Mouse (Mus musculus): ENCODE results near the gene A030014E15Rik. TPM values are rescaled to one million over a fixed set of nuclear protein-coding genes. Genes with fewer than 3 reads are reported as not detected.
"Not testable (repeated sequence)": the region's sequence is repeated elsewhere in the genome, so short reads cannot be mapped to it uniquely, and the experiment has no call there.

The A030014E15Rik gene
- polyA plus RNA-seq, 1 experiment from 2014 or later, result 1.5 TPM

DNA sequence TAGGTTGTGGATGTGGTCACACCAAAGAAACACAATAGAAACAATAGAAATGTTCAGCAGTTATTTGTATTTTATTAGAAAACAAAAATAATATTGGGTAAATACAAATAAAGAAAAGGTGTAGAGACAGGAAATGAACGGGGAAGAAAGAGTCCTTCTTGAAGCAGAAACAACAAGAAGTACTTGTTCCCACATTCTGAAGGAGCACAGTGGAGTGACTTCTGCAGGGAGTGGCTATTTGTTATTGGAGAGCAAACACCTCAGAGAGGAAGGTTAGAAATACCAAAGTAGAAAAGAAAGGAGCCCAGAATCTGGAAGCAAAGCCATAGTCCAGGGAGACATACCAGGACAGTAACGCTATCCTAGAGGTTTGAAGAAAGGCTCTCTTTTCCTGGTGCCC, 17.8 kb downstream of the A030014E15Rik start:
- H3K9me3 ChIP-seq (replicated peaks); ATAC-seq (ENCODE audit: insufficient number of reproducible peaks, low FRiP score, low TSS enrichment, low read depth); H3K9ac ChIP-seq; H3K27ac ChIP-seq (replicated peaks); H3K4me2 ChIP-seq (replicated peaks); H3K4me1 ChIP-seq; H3K4me3 ChIP-seq (replicated peaks); H3K27me3 ChIP-seq; H3K36me3 ChIP-seq: not testable (repeated sequence)
- 68% methylated on average over 1 of the region's 2 CpGs for WGBS

- not testable (repeated sequence) for H3K27ac ChIP-seq (replicated peaks); H3K4me1 ChIP-seq; ATAC-seq (ENCODE audit: insufficient number of reproducible peaks, low FRiP score, low TSS enrichment, low read depth); H3K9ac ChIP-seq; H3K4me2 ChIP-seq (replicated peaks); H3K9me3 ChIP-seq (replicated peaks); H3K4me3 ChIP-seq (replicated peaks); H3K36me3 ChIP-seq; H3K27me3 ChIP-seq
- no CpG with 5 or more reads among the region's 6 CpGs for WGBS
Observed at GRCm38 (mm10) chr1:82943295-82943694, 18.6 kb downstream of the A030014E15Rik start, which contains the start of gene A030003K21Rik. A030003K21Rik (minus strand) TSS chr1:82943388.

DNA sequence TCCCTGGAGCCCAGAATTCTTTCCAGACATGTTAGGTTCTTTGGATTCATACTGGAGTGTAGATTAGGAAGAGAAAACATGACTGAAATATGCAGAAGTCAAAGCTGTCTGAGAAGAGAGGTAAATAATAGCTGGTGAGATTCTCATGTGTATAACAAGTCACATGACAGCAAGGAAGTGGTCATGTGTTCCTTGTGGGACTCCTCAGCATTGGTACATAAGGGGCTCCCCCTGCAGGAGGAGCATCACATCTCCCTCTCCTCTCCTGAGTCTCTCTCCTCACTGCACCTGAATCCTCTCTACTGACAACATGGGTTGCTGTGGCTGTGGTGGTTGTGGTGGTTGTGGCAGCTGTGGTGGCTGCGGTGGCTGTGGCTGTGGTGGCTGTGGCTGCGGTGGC, 21.3 kb downstream of the A030014E15Rik start:
- not testable (repeated sequence) for ATAC-seq (ENCODE audit: insufficient number of reproducible peaks, low FRiP score, low TSS enrichment, low read depth); H3K4me2 ChIP-seq (replicated peaks); H3K9ac ChIP-seq; H3K36me3 ChIP-seq; H3K4me3 ChIP-seq (replicated peaks); H3K9me3 ChIP-seq (replicated peaks); H3K27me3 ChIP-seq; H3K27ac ChIP-seq (replicated peaks); H3K4me1 ChIP-seq
- 100% methylated on average over 2 of the region's 2 CpGs for WGBS

DNA sequence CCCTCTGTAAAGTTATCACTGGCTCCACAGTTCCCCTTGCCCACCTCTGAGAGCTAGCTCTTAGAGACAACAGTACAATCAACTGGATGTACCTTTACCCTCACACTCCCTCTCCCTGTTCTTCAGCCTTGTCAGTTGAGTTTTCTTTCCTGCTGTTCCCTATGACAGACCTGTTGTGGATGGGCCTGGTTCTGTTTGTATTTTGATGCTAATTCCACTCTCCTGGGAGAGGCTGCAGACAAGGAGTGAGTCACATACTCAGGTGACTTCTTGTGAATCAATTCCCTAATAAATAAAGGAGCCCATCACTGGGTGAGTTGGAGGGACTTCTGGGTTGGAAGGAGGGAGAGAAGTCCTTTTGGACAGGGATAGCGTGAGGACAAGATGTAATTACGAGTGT, 23.9 kb downstream of the A030014E15Rik start:
- H3K4me3 ChIP-seq (replicated peaks), result no peak overlapping the region
- H3K4me1 ChIP-seq, result no peaks in the 10 kb centered on the region
- 82% methylated on average over 2 of the region's 2 CpGs for WGBS
- H3K9me3 ChIP-seq (replicated peaks), result no peaks in the 10 kb centered on the region
- H3K27me3 ChIP-seq, result no peaks in the 10 kb centered on the region
- H3K27ac ChIP-seq (replicated peaks), result no peak overlapping the region
- H3K4me2 ChIP-seq (replicated peaks), result no peak overlapping the region
- no peak overlapping the region for H3K9ac ChIP-seq
- ATAC-seq (ENCODE audit: insufficient number of reproducible peaks, low FRiP score, low TSS enrichment, low read depth), result no peak
- no peaks in the 10 kb centered on the region for H3K36me3 ChIP-seq

DNA sequence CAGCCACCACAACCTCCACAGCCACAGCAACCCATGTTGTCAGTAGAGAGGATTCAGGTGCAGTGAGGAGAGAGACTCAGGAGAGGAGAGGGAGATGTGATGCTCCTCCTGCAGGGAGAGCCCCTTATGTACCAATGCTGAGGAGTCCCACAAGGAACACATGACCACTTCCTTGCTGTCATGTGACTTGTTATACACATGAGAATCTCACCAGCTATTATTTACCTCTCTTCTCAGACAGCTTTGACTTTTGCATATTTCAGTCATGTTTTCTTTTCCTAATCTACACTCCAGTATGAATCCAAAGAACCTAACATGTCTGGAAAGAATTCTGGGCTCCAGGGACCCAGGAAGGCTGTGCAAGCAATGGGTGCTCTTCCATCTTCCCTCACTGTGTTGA, 31.2 kb downstream of the A030014E15Rik start, which contains the start of gene Gm7544:
TSS of gene Gm7544 (minus strand) at position 101 of the 400 bp plus-strand sequence.
- not testable (repeated sequence) for ATAC-seq (ENCODE audit: insufficient number of reproducible peaks, low FRiP score, low TSS enrichment, low read depth); H3K36me3 ChIP-seq; H3K4me3 ChIP-seq (replicated peaks); H3K27ac ChIP-seq (replicated peaks); H3K4me1 ChIP-seq; H3K4me2 ChIP-seq (replicated peaks); H3K9ac ChIP-seq; H3K9me3 ChIP-seq (replicated peaks); H3K27me3 ChIP-seq

DNA sequence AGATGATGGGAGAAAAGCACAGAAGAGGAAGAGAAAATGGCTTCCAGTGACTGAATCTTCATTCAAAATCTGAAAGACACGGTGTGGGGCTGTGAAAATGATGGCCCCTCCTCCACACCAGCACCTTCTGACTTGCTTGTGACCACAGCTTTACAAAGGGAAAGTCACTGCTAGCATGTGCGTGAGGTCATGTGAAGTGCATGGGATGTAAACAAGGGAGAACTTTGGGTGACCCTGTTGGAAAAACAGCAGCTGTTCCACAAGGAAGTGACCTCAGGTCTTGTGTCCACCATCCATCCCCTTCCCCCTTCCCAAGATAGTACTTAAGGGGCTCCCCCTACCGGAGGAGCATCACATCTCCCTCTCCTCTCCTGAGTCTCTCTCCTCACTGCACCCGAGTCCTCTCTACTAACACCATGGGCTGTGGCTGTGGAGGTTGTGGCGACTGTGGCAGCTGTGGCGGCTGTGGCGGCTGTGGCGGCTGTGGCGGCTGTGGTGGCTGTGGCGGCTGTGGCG, 35.2 kb downstream of the A030014E15Rik start, which contains the start of gene Gm47955:
TSS of gene Gm47955 (plus strand) at position 417 of the 516 bp plus-strand sequence.
- 94% methylated on average over 11 of the region's 11 CpGs for WGBS

GRCm38 (mm10) chr1:82966413-82966812, 41.7 kb downstream of the A030014E15Rik start:
- WGBS, result 66% methylated on average over 3 of the region's 3 CpGs
- H3K36me3 ChIP-seq, result no peaks in the 10 kb centered on the region
- no peak overlapping the region for H3K27ac ChIP-seq (replicated peaks)
- no peak for ATAC-seq (ENCODE audit: insufficient number of reproducible peaks, low FRiP score, low TSS enrichment, low read depth)
- no peak overlapping the region for H3K4me2 ChIP-seq (replicated peaks)
- H3K4me3 ChIP-seq (replicated peaks), result no peak overlapping the region
- no peak overlapping the region for H3K9ac ChIP-seq
- H3K4me1 ChIP-seq, result no peaks in the 10 kb centered on the region
- H3K9me3 ChIP-seq (replicated peaks), result no peaks in the 10 kb centered on the region
- H3K27me3 ChIP-seq, result no peaks in the 10 kb centered on the region

More for the DNA sequence above, 35.2 kb downstream of the A030014E15Rik start, which contains the start of gene Gm47955:
- Histone ChIP-seq H3K4me2 (replicated peaks) (no peak within 1 kb of the TSS), H3K9ac (no peak within 1 kb of the TSS), H3K4me3 (replicated peaks) (no peak within 1 kb of the TSS), H3K27me3 (no peaks in the 10 kb centered on the region), H3K4me1 (no peaks in the 10 kb centered on the region), H3K36me3 (no peaks in the 10 kb centered on the region), H3K27ac (replicated peaks) (no peak within 1 kb of the TSS), H3K9me3 (replicated peaks) (no peaks in the 10 kb centered on the region)
- no peak for ATAC-seq (ENCODE audit: insufficient number of reproducible peaks, low FRiP score, low TSS enrichment, low read depth)

DNA sequence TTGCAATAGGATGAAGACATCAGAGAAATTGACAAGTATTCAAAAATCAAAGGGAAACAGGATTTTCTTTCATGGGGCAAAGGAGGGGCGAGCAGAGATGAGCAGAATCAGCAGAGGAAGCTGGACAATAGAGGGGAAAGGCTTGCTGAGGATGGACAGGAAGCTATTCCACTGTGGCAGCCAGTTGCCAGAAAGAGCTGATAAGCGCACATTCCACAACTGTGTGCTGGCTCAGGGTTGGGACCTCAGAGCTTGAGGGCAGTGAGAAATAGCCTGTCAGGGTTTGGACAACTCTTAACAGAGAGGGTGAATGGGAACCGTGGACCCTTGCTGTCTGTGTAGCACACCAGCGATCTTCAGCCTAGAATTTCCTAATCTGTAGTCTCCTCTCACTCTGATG, 47.3 kb downstream of the A030014E15Rik start:
- no peaks in the 10 kb centered on the region for H3K27me3 ChIP-seq
- H3K36me3 ChIP-seq, result no peaks in the 10 kb centered on the region
- no peak overlapping the region for H3K9ac ChIP-seq
- no peak for ATAC-seq (ENCODE audit: insufficient number of reproducible peaks, low FRiP score, low TSS enrichment, low read depth)
- WGBS, result 46% methylated on average over 4 of the region's 4 CpGs
- no peak overlapping the region for H3K4me2 ChIP-seq (replicated peaks)
- no peaks in the 10 kb centered on the region for H3K9me3 ChIP-seq (replicated peaks)
- no peak overlapping the region for H3K27ac ChIP-seq (replicated peaks)
- no peaks in the 10 kb centered on the region for H3K4me1 ChIP-seq
- no peak overlapping the region for H3K4me3 ChIP-seq (replicated peaks)

- no peak for ATAC-seq (ENCODE audit: insufficient number of reproducible peaks, low FRiP score, low TSS enrichment, low read depth)
- Histone ChIP-seq H3K27me3 (no peaks in the 10 kb centered on the region), H3K9ac (no peak overlapping the region), H3K27ac (replicated peaks) (no peak overlapping the region), H3K36me3 (no peaks in the 10 kb centered on the region), H3K9me3 (replicated peaks) (no peaks in the 10 kb centered on the region), H3K4me1 (no peaks in the 10 kb centered on the region), H3K4me3 (replicated peaks) (no peak overlapping the region), H3K4me2 (replicated peaks) (no peak overlapping the region)
- WGBS, result 76% methylated on average over 1 of the region's 1 CpGs
Observed at GRCm38 (mm10) chr1:82973244-82973643, 48.5 kb downstream of the A030014E15Rik start.

GRCm38 (mm10) chr1:82973901-82974300, 49.2 kb downstream of the A030014E15Rik start:
- Histone ChIP-seq H3K27me3 (no peaks in the 10 kb centered on the region), H3K4me1 (no peaks in the 10 kb centered on the region), H3K9me3 (replicated peaks) (no peaks in the 10 kb centered on the region), H3K4me2 (replicated peaks) (no peak overlapping the region), H3K36me3 (no peaks in the 10 kb centered on the region), H3K27ac (replicated peaks) (no peak overlapping the region), H3K4me3 (replicated peaks) (no peak overlapping the region), H3K9ac (no peak overlapping the region)
- WGBS, result 63% methylated on average over 6 of the region's 6 CpGs
- ATAC-seq (ENCODE audit: insufficient number of reproducible peaks, low FRiP score, low TSS enrichment, low read depth), result no peak

DNA sequence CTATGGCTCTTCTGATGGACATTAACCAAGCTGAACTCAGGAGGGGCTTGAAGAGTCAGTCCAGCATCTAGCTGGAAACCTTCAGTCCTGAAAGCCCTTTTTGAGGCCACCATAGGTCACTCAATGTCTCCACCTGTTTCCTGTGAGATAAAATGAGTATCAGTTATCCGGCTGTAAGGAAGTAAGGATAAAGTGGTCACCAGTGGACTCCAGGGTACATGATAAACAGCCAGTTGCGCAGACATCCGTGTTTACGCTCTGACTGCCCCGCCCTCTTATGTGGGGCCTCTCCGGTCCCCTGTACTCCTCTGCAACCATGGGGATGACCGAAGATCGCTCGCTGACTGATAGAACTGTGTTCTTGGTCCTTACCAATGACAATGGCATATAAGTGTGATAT, 49.6 kb downstream of the A030014E15Rik start:
- Histone ChIP-seq H3K27ac (replicated peaks) (no peak overlapping the region), H3K4me2 (replicated peaks) (no peak overlapping the region), H3K9me3 (replicated peaks) (no peaks in the 10 kb centered on the region), H3K9ac (no peak overlapping the region), H3K36me3 (no peaks in the 10 kb centered on the region), H3K4me3 (replicated peaks) (no peak overlapping the region), H3K27me3 (no peaks in the 10 kb centered on the region), H3K4me1 (no peaks in the 10 kb centered on the region)
- ATAC-seq (ENCODE audit: insufficient number of reproducible peaks, low FRiP score, low TSS enrichment, low read depth), result no peak
- 86% methylated on average over 9 of the region's 9 CpGs for WGBS

Measured in embryonic facial prominence, embryonic 15.5 days (tissue).